Comparison of ENCODE assay signal across 31 mouse cellular contexts in the genomic region with DNA sequence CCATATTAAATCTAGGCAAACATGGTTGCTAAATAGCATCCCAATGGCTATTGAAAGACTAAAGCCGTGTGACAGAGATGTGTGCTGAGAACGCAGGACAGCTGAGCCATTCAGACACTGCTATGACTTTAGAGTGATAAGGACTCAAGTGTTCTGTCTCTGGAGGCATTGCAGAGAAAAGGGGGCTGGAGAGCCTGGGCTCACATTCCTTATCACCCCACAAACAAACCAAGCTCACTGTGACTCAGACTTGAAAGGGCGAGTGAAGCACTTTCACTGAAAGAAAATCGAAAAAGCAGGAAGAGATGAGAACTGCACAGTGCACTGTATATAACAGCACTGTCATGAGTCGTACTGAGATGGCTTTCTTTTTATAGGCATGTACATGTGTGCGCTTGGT.
DNase-seq lines count a peak whose midpoint lies in the region; ATAC-seq and TF ChIP-seq lines count a peak whose summit lies in the region.
"Had no signal": no experiment of that assay in that cellular context is flagged by ENCODE, and none has a peak within 500 bp of the region (broad histone marks: within the 10 kb centered on the region; RNA-seq: fewer than 3 reads in every experiment).

No protein-coding gene starts in this region.

- no peaks in the 10 kb centered on the region for H3K27me3 ChIP-seq in heart, embryonic 14.5 days (ENCODE audit: control insufficient read depth, insufficient read depth, low read length)
- H3K27me3 ChIP-seq in liver, embryonic 12.5 days (replicated peaks): no peaks in the 10 kb centered on the region
- no peaks in the 10 kb centered on the region for H3K27me3 ChIP-seq in liver, embryonic 14.5 days (ENCODE audit: control insufficient read depth, insufficient read depth, low read length)
- H3K27me3 ChIP-seq: embryonic facial prominence, embryonic 13.5 days; forebrain, embryonic 15.5 days; hindbrain, embryonic 12.5 days; midbrain, embryonic 15.5 days; neural tube, embryonic 15.5 days had no signal

- peak; percentile 55 for DNase-seq in heart, adult 11 months
- DNase-seq in heart, postnatal 14 days: no peak
- DNase-seq in heart, postnatal 10 days: no peak
- DNase-seq in liver: no peak
- DNase-seq in liver, embryonic 14.5 days (ENCODE audit: low read depth in 3 of 3, low spot score in 3 of 3): no peak
- no peak for DNase-seq in kidney, adult 8-10 months
- DNase-seq: adrenal gland, adult 2 months; adrenal gland, postnatal 36 days; cerebellum, adult 18-20 months; cerebellum, postnatal 10 days; gastrocnemius, postnatal 10 days; kidney, adult 9 months; kidney, postnatal 10 days; layer of hippocampus, postnatal 36 days; left cerebral cortex, postnatal 4 days; lung, adult 18-20 months; lung, postnatal 10 days; retina, postnatal 1 day; right cerebral cortex, postnatal 14 days; thymus, postnatal 14 days had no signal

- intact Hi-C loops in heart, postnatal 14 days (cut with DNase I): loop anchor here (5.0 kb wide), 1 partner anchor 82 kb away; no protein-coding TSS in a partner anchor
- intact Hi-C loops in heart, postnatal 10 days (cut with DNase I): loop anchor here (5.0 kb wide), 1 partner anchor 207 kb away; no protein-coding TSS in a partner anchor

- H3K27ac ChIP-seq in heart, embryonic 14.5 days (replicated peaks in 1 of 2; ENCODE audit: control insufficient read depth in 1 of 2, insufficient read depth in 1 of 2, low read depth in 2 of 2, low read length in 2 of 2): peak overlapping the region; percentile 74 to 79
- H3K27ac ChIP-seq in liver, embryonic 12.5 days: no peak overlapping the region
- no peak overlapping the region for H3K27ac ChIP-seq in liver, embryonic 14.5 days
- H3K27ac ChIP-seq: embryonic facial prominence, embryonic 13.5 days; forebrain, embryonic 10.5 days; forebrain, embryonic 15.5 days; hindbrain, embryonic 12.5 days; midbrain, embryonic 10.5 days; midbrain, embryonic 15.5 days; neural tube, embryonic 15.5 days had no signal

- WGBS in heart, embryonic 14.5 days: 7% methylated on average over 6 of the region's 6 CpGs
- WGBS in liver, embryonic 12.5 days (ENCODE audit: insufficient replicate concordance): 29% methylated on average over 6 of the region's 6 CpGs
- WGBS in liver, embryonic 14.5 days (ENCODE audit: insufficient replicate concordance): 24% methylated on average over 6 of the region's 6 CpGs

- TF ChIP-seq EP300 in liver, embryonic 14.5 days (IDR thresholded peaks at IDR 0.05; ENCODE audit: low read depth): no peak

- no peak overlapping the region for H3K4me3 ChIP-seq in heart, embryonic 14.5 days (ENCODE audit: control insufficient read depth in 1 of 2, insufficient read depth in 1 of 2, low read depth in 1 of 2, low read length in 2 of 2)
- H3K4me3 ChIP-seq in liver, embryonic 12.5 days: no peak overlapping the region
- H3K4me3 ChIP-seq in liver, embryonic 14.5 days (ENCODE audit: insufficient read depth in 1 of 2, low read depth in 2 of 2, low read length in 2 of 2): no peak overlapping the region
- H3K4me3 ChIP-seq: embryonic facial prominence, embryonic 13.5 days; forebrain, embryonic 10.5 days; forebrain, embryonic 15.5 days; hindbrain, embryonic 12.5 days; midbrain, embryonic 10.5 days; midbrain, embryonic 15.5 days; neural tube, embryonic 15.5 days had no signal

- peak overlapping the region; percentile 21; the same call in 1 of the 2 replicates for H3K9ac ChIP-seq in heart, embryonic 14.5 days (ENCODE audit: low read length)
- no peak overlapping the region for H3K9ac ChIP-seq in liver, embryonic 12.5 days
- H3K9ac ChIP-seq in liver, embryonic 14.5 days (replicated peaks): no peak overlapping the region
- H3K9ac ChIP-seq: embryonic facial prominence, embryonic 13.5 days; forebrain, embryonic 15.5 days; hindbrain, embryonic 12.5 days; midbrain, embryonic 15.5 days; neural tube, embryonic 15.5 days had no signal

- peaks cover 29% of the 10 kb centered on the region for H3K36me3 ChIP-seq in heart, embryonic 14.5 days (ENCODE audit: control insufficient read depth, insufficient read depth, low read length)
- no peaks in the 10 kb centered on the region for H3K36me3 ChIP-seq in liver, embryonic 12.5 days
- no peaks in the 10 kb centered on the region for H3K36me3 ChIP-seq in liver, embryonic 14.5 days (replicated peaks; ENCODE audit: control insufficient read depth, insufficient read depth, low read depth)
- H3K36me3 ChIP-seq: embryonic facial prominence, embryonic 13.5 days; forebrain, embryonic 10.5 days; forebrain, embryonic 15.5 days; hindbrain, embryonic 12.5 days; midbrain, embryonic 10.5 days; midbrain, embryonic 15.5 days; neural tube, embryonic 15.5 days had no signal

- TF ChIP-seq CTCF in liver, embryonic 14.5 days (IDR thresholded peaks at IDR 0.05; ENCODE audit: low read depth): no peak

- peak; percentile 63; the same call in 1 of the 2 replicates for ATAC-seq in heart, embryonic 14.5 days (ENCODE audit: insufficient number of reproducible peaks, insufficient read depth, low FRiP score, low read depth)
- peak; percentile 61 for ATAC-seq in liver, embryonic 12.5 days
- ATAC-seq in liver, embryonic 14.5 days (ENCODE audit: insufficient read depth): 0 out of 2 replicates have a peak, but pooled peaks have one; percentile 21
- ATAC-seq: activated CD4-positive, CD25-positive, alpha-beta regulatory T cell, adult 4 months; forebrain, embryonic 15.5 days; intestine, embryonic 16.5 days had no signal

- no peaks in the 10 kb centered on the region for H3K9me3 ChIP-seq in heart, embryonic 14.5 days (ENCODE audit: control insufficient read depth, low read length)
- H3K9me3 ChIP-seq in liver, embryonic 12.5 days (replicated peaks): no peaks in the 10 kb centered on the region
- H3K9me3 ChIP-seq in liver, embryonic 14.5 days (ENCODE audit: control insufficient read depth, low read length): no peaks in the 10 kb centered on the region
- H3K9me3 ChIP-seq: embryonic facial prominence, embryonic 13.5 days; forebrain, embryonic 10.5 days; forebrain, embryonic 15.5 days; hindbrain, embryonic 12.5 days; midbrain, embryonic 10.5 days; midbrain, embryonic 15.5 days; neural tube, embryonic 15.5 days had no signal

- peak overlapping the region; percentile 24 for H3K4me2 ChIP-seq in heart, embryonic 14.5 days (ENCODE audit: low read length)
- H3K4me2 ChIP-seq in liver, embryonic 12.5 days: no peak overlapping the region
- no peak overlapping the region for H3K4me2 ChIP-seq in liver, embryonic 14.5 days (ENCODE audit: low read depth)
- H3K4me2 ChIP-seq: embryonic facial prominence, embryonic 13.5 days; forebrain, embryonic 15.5 days; hindbrain, embryonic 12.5 days; midbrain, embryonic 15.5 days; neural tube, embryonic 15.5 days had no signal

- H3K4me1 ChIP-seq in heart, embryonic 14.5 days (ENCODE audit: control insufficient read depth in 2 of 2, insufficient read depth in 2 of 2, low read length in 2 of 2): peaks cover 21 to 47% of the 10 kb centered on the region in 2 experiments
- H3K4me1 ChIP-seq in liver, embryonic 12.5 days: peaks cover 7% of the 10 kb centered on the region; the same call in 1 of the 2 replicates
- H3K4me1 ChIP-seq in liver, embryonic 14.5 days (replicated peaks; ENCODE audit: control insufficient read depth in 2 of 2, insufficient read depth in 2 of 2, low read length in 1 of 2): no peaks in the 10 kb centered on the region

Comparison
In these comparisons a context has a peak if more than half of its experiments do, and no peak if none do; other contexts are left out.
1. H3K27ac ChIP-seq: peak in heart, embryonic 14.5 days (2 of 2); none in liver, embryonic 12.5 days (single experiment) and liver, embryonic 14.5 days (single experiment).
2. Peak in every context shown above with its lines, with median percentiles within 50 percentile points of each other: ATAC-seq.